Mouse (Mus musculus): Measurements from ENCODE around the gene Sgms2. TPM values are rescaled to one million over a fixed set of nuclear protein-coding genes. Genes with fewer than 3 reads are reported as not detected.

Gene Sgms2
- polyA plus RNA-seq, 1 experiment from 2014 or later = 4.6 TPM

DNA sequence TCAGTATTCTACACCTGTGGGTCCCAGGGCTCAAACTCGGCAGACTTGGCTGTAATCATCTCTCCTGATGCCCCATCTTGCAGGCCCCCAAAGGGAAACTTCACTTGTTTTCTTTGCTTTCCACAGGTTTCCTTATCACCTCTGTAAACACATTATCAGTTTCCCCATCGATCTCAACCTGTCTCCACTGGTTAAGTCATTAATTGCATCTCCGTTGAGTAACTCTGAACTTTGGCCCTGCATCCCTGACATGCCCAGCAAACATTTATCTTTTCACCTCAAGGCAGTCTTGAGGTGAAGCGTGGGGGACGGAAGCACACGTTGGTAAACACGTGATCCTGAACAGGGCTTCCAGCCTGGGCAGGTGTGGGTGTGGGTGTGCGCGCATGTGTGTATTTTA is 178.9 kb downstream of the Sgms2 start:
- DNase-seq (ENCODE audit: low spot score) = no peak
- 0 out of 2 replicates have a peak, but pooled peaks cover 8% of the 10 kb centered on the region for H3K9me3 ChIP-seq (ENCODE audit: control insufficient read depth, low read length)
- H3K9ac ChIP-seq = no peak overlapping the region
- H3K4me2 ChIP-seq (replicated peaks) = no peak overlapping the region
- ATAC-seq (ENCODE audit: low FRiP score) = no peak
- no peaks in the 10 kb centered on the region for H3K27me3 ChIP-seq (ENCODE audit: control insufficient read depth, insufficient read depth, low read length)
- H3K4me1 ChIP-seq (replicated peaks; ENCODE audit: control insufficient read depth, insufficient read depth, low read length) = no peaks in the 10 kb centered on the region
- H3K27ac ChIP-seq = no peak overlapping the region
- 92% methylated on average over 9 of the region's 9 CpGs for WGBS
- no peaks in the 10 kb centered on the region for H3K36me3 ChIP-seq (replicated peaks; ENCODE audit: control insufficient read depth, insufficient read depth)
- H3K4me3 ChIP-seq (replicated peaks; ENCODE audit: low read length) = no peak overlapping the region

DNA sequence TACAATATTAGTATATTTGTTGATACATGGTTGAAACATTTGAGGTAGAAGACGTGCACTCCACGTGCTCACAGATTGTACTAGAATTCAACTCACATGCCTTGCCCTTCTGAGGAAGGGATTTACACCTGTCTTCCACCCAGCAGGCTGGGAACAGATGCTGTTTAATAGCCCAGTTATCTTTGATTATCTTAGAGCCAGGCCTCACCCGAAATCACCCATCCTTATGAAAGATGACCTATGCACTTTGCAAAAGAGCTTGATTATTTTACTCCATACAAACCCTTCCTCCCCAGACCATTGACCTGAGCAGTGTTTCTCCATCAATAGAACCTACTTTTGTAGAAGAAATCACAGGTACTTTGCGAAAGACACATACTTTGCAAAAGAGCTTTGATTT is 180.6 kb downstream of the Sgms2 start:
- Histone ChIP-seq H3K27ac (no peak overlapping the region), H3K36me3 (replicated peaks; ENCODE audit: control insufficient read depth, insufficient read depth) (no peaks in the 10 kb centered on the region), H3K4me3 (replicated peaks; ENCODE audit: low read length) (no peak overlapping the region), H3K4me2 (replicated peaks) (no peak overlapping the region), H3K27me3 (ENCODE audit: control insufficient read depth, insufficient read depth, low read length) (no peaks in the 10 kb centered on the region), H3K4me1 (replicated peaks; ENCODE audit: control insufficient read depth, insufficient read depth, low read length) (no peaks in the 10 kb centered on the region), H3K9me3 (ENCODE audit: control insufficient read depth, low read length) (0 out of 2 replicates have a peak, but pooled peaks cover 8% of the 10 kb centered on the region), H3K9ac (no peak overlapping the region)
- WGBS = 94% methylated on average over 4 of the region's 4 CpGs
- DNase-seq (ENCODE audit: low spot score) (no peak), ATAC-seq (ENCODE audit: low FRiP score) (no peak)

DNA sequence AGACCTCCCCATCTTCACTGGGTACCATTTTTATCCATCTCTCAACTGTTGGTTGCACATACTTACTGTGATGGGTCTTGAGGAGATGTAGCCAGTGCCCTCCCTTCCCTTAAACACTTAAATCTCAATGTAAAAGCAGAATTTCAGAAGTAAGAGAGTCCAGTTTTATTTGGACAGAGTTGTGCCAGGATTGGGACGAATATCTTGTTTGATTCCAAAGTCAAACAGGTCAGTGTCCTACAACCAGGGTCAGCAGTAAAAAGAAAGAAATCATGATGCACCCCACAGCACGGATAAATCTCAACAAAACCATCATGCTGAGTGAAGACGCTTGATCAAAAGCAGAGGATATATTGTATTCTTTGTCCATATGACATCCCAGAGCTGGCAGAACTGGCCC is 183.4 kb downstream of the Sgms2 start:
- 0 out of 2 replicates have a peak, but pooled peaks cover 8% of the 10 kb centered on the region for H3K9me3 ChIP-seq (ENCODE audit: control insufficient read depth, low read length)
- DNase-seq (ENCODE audit: low spot score) (no peak), ATAC-seq (ENCODE audit: low FRiP score) (no peak)
- H3K9ac ChIP-seq = no peak overlapping the region
- H3K27ac ChIP-seq = no peak overlapping the region
- H3K36me3 ChIP-seq (replicated peaks; ENCODE audit: control insufficient read depth, insufficient read depth) = no peaks in the 10 kb centered on the region
- no peak overlapping the region for H3K4me2 ChIP-seq (replicated peaks)
- no peak overlapping the region for H3K4me3 ChIP-seq (replicated peaks; ENCODE audit: low read length)
- no peaks in the 10 kb centered on the region for H3K27me3 ChIP-seq (ENCODE audit: control insufficient read depth, insufficient read depth, low read length)
- no peaks in the 10 kb centered on the region; the same call in 1 of the 2 replicates for H3K4me1 ChIP-seq (replicated peaks; ENCODE audit: control insufficient read depth, insufficient read depth, low read length)
- WGBS = 82% methylated on average over 3 of the region's 3 CpGs

DNA sequence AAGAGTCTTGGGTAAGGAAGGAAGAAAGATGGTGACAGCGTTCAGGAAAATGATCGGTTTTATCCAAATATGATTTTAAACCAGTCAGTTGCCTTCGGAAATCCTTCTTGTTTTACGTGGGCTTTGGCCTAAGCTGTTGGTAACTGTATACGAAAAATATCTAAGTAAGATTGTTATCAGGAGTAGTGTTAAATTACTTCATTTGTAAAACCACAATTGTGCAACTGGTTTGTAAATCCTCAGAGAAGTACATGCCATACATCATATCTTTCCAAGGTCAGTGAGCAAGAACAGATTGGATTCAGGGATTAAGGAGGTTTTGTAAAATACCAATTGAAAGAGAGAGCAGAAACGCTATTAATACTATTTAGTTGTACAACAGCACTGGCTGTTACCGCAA is 185.0 kb downstream of the Sgms2 start:
- H3K9me3 ChIP-seq (ENCODE audit: control insufficient read depth, low read length) = 0 out of 2 replicates have a peak, but pooled peaks cover 8% of the 10 kb centered on the region
- ATAC-seq (ENCODE audit: low FRiP score) (no peak), DNase-seq (ENCODE audit: low spot score) (no peak)
- no peaks in the 10 kb centered on the region for H3K27me3 ChIP-seq (ENCODE audit: control insufficient read depth, insufficient read depth, low read length)
- no peaks in the 10 kb centered on the region; the same call in 1 of the 2 replicates for H3K4me1 ChIP-seq (replicated peaks; ENCODE audit: control insufficient read depth, insufficient read depth, low read length)
- no peak overlapping the region for H3K4me2 ChIP-seq (replicated peaks)
- no peak overlapping the region for H3K4me3 ChIP-seq (replicated peaks; ENCODE audit: low read length)
- WGBS = 91% methylated on average over 7 of the region's 7 CpGs
- no peaks in the 10 kb centered on the region for H3K36me3 ChIP-seq (replicated peaks; ENCODE audit: control insufficient read depth, insufficient read depth)
- no peak overlapping the region for H3K27ac ChIP-seq
- no peak overlapping the region for H3K9ac ChIP-seq

DNA sequence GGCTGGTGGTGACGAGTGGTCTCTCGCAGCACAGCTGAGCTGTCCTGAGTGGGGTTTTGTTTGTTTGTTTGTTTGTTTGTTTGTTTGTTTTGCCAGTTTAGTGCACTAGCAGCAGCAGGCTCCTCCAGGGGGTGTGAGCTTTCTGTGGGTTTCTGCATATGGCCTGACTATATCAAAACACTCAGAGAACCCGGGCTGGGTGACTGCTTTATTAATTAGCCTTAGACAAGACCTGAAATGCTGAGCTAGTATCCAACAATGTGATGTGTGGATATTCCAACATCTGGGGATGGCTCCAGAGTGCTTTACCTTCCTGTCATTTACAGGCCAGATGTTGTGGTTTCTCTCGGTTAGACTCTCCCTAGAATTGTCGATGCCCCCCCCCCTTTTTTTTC is 187.9 kb downstream of the Sgms2 start:
- WGBS = 17% methylated on average over 5 of the region's 5 CpGs
- peak; percentile 47 for ATAC-seq (ENCODE audit: low FRiP score)

DNA sequence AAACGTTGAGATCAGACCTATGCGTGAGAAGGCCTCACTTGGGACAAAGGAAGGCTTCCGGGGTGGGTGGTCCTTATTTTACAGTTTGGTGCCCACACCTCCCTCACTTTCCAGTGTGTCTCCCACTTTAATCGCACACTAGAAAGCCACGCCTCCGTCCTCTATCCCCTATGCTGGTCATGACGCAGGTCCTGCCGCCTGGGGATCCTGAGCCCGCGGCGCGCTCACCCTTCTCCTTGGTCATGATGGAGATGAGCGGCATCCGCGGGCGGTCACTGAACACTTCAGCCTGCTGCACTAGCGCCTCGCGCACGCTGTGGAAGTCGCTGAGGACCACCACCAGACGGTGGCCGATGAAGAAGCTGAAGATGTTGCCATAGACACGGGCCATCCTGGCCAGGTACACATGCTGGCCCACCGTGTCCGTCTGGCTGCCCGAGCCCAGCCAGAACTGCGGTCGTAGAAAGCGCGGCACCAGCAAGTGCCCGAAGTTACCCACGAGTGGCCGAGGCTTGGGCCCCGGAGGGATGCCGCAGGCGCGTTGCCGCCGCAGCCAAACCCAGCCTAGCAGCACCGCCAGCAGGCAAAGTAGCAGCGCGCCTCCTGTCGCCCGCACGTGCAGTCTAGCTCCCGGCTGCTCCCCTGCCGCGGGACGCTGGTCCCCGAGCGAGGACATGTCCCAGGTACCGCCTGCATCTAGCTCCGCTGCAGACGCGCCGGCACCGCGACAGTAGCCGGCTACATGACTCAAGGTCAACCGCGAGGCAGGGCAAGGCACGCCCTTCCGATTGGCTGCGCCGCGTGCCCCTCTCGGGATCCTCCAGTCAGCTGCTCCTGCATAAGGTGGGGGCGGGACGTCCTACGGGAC is 188.5 kb downstream of the Sgms2 start, which contains the start of gene Cyp2u1:
TSS of gene Cyp2u1 (minus strand) at position 776 of the 868 bp plus-strand sequence.
- Histone ChIP-seq H3K4me2 (replicated peaks) (peak within 1 kb of the TSS; percentile 69), H3K4me1 (replicated peaks; ENCODE audit: control insufficient read depth, insufficient read depth, low read length) (no peaks in the 10 kb centered on the region; the same call in 1 of the 2 replicates), H3K36me3 (replicated peaks; ENCODE audit: control insufficient read depth, insufficient read depth) (no peaks in the 10 kb centered on the region; the same call in 1 of the 2 replicates), H3K27ac (peak within 1 kb of the TSS; percentile 83), H3K27me3 (ENCODE audit: control insufficient read depth, insufficient read depth, low read length) (no peaks in the 10 kb centered on the region), H3K9ac (peak within 1 kb of the TSS; percentile 62), H3K4me3 (replicated peaks; ENCODE audit: low read length) (peak within 1 kb of the TSS; percentile 75), H3K9me3 (ENCODE audit: control insufficient read depth, low read length) (no peaks in the 10 kb centered on the region)
- ATAC-seq (ENCODE audit: low FRiP score) = peak; percentile 98
- DNase-seq (ENCODE audit: low spot score) = peak; percentile 80
- under 1% methylated on average over 68 of the region's 71 CpGs for WGBS

More for the DNA sequence above, 187.9 kb downstream of the Sgms2 start:
- H3K4me2 ChIP-seq (replicated peaks) = peak overlapping the region; percentile 69
- H3K27ac ChIP-seq = peak overlapping the region; percentile 83; the same call in 1 of the 2 replicates
- peak overlapping the region; percentile 62 for H3K9ac ChIP-seq
- no peak for DNase-seq (ENCODE audit: low spot score)
- no peaks in the 10 kb centered on the region for H3K9me3 ChIP-seq (ENCODE audit: control insufficient read depth, low read length)
- H3K36me3 ChIP-seq (replicated peaks; ENCODE audit: control insufficient read depth, insufficient read depth) = no peaks in the 10 kb centered on the region
- no peaks in the 10 kb centered on the region; the same call in 1 of the 2 replicates for H3K4me1 ChIP-seq (replicated peaks; ENCODE audit: control insufficient read depth, insufficient read depth, low read length)
- no peaks in the 10 kb centered on the region for H3K27me3 ChIP-seq (ENCODE audit: control insufficient read depth, insufficient read depth, low read length)
- peak overlapping the region; percentile 75 for H3K4me3 ChIP-seq (replicated peaks; ENCODE audit: low read length)

DNA sequence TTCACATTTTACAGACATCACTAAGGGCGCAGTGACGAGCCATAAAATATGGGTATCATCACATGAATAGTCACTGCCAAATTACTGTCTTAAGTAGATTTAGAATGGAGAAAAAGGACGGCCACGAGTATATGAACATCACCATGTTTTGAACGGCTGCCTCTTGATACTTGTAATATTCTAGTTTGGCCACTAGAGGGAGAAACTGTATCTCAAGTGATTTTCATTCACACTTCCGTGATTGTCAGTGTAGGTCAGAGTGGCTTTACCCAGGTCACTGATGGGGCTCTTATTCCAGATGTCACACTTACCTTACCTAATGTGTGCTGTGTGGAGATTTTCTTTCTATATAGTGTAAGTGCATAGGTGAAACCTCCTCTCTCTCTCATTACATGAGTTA is 191.3 kb downstream of the Sgms2 start:
- H3K9me3 ChIP-seq (ENCODE audit: control insufficient read depth, low read length) = no peaks in the 10 kb centered on the region
- H3K9ac ChIP-seq = no peak overlapping the region
- WGBS = 15% methylated on average over 6 of the region's 6 CpGs
- H3K27ac ChIP-seq = no peak overlapping the region
- H3K4me3 ChIP-seq (replicated peaks; ENCODE audit: low read length) = no peak overlapping the region
- ATAC-seq (ENCODE audit: low FRiP score) (no peak), DNase-seq (ENCODE audit: low spot score) (peak; percentile 77)
- H3K4me2 ChIP-seq (replicated peaks) = no peak overlapping the region
- H3K36me3 ChIP-seq (replicated peaks; ENCODE audit: control insufficient read depth, insufficient read depth) = peaks cover 5% of the 10 kb centered on the region
- no peaks in the 10 kb centered on the region; the same call in 1 of the 2 replicates for H3K4me1 ChIP-seq (replicated peaks; ENCODE audit: control insufficient read depth, insufficient read depth, low read length)
- no peaks in the 10 kb centered on the region for H3K27me3 ChIP-seq (ENCODE audit: control insufficient read depth, insufficient read depth, low read length)

DNA sequence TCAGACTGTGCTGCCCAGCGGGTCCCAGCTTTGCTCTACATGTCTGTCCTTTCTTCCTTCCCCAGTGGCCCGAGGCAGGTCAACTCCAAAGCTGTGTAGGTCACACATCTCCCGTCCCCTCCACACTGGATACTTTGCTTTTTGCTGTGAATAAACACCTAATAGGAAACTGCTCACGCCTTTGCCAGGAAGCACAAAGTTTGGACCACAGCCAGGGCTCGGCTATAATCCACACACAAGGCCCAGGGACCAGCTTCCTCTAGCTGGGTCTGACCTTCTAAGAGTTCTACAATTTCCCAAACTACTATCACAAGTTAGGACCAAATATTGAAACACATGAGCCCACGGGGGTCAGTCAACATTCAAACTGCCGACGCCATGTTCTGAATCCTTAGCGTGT is 192.1 kb downstream of the Sgms2 start:
- Histone ChIP-seq H3K36me3 (replicated peaks; ENCODE audit: control insufficient read depth, insufficient read depth) (peaks cover 5% of the 10 kb centered on the region), H3K9ac (no peak overlapping the region), H3K4me2 (replicated peaks) (no peak overlapping the region), H3K27ac (no peak overlapping the region), H3K4me1 (replicated peaks; ENCODE audit: control insufficient read depth, insufficient read depth, low read length) (no peaks in the 10 kb centered on the region; the same call in 1 of the 2 replicates), H3K4me3 (replicated peaks; ENCODE audit: low read length) (no peak overlapping the region), H3K27me3 (ENCODE audit: control insufficient read depth, insufficient read depth, low read length) (no peaks in the 10 kb centered on the region), H3K9me3 (ENCODE audit: control insufficient read depth, low read length) (no peaks in the 10 kb centered on the region)
- 82% methylated on average over 9 of the region's 9 CpGs for WGBS
- ATAC-seq (ENCODE audit: low FRiP score) = no peak
- no peak for DNase-seq (ENCODE audit: low spot score)

DNA sequence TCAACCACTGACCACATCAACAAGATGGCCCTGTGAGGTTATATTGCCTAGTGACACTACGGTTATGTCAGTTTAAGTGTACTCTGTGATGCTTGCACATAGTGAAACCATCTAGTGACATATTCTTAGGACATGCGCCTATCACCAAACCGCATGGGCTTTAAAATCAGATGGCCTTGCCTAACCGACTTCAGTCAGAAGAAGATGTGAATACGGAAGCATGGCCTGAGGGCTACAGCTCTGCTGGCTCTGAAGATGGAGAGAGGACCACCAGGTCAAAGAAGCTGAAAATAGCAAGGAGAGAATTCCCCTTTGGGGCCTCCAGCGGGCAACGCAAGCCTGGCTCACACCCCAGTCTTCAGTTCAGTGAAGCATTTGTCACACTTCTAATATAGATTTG is 194.3 kb downstream of the Sgms2 start:
- no peak overlapping the region for H3K4me3 ChIP-seq (replicated peaks; ENCODE audit: low read length)
- no peaks in the 10 kb centered on the region for H3K9me3 ChIP-seq (ENCODE audit: control insufficient read depth, low read length)
- peaks cover 5% of the 10 kb centered on the region for H3K36me3 ChIP-seq (replicated peaks; ENCODE audit: control insufficient read depth, insufficient read depth)
- ATAC-seq (ENCODE audit: low FRiP score) (no peak), DNase-seq (ENCODE audit: low spot score) (no peak)
- H3K4me2 ChIP-seq (replicated peaks) = no peak overlapping the region
- WGBS = 94% methylated on average over 7 of the region's 7 CpGs
- no peaks in the 10 kb centered on the region for H3K27me3 ChIP-seq (ENCODE audit: control insufficient read depth, insufficient read depth, low read length)
- H3K4me1 ChIP-seq (replicated peaks; ENCODE audit: control insufficient read depth, insufficient read depth, low read length) = no peaks in the 10 kb centered on the region; the same call in 1 of the 2 replicates
- H3K27ac ChIP-seq = no peak overlapping the region
- H3K9ac ChIP-seq = no peak overlapping the region
